Mouse (Mus musculus) erythroblast, embryonic 14.5 days (primary cell): Measurements from ENCODE around the gene Mindy4.

Experiments used
- GATA1 ChIP-seq: IDR thresholded peaks from 2 replicates; pipeline ENCODE4 v1.6.1; 2012; ENCODE audit warnings: low read length, inconsistent platforms, mixed read lengths
- TAL1 ChIP-seq: IDR thresholded peaks from 3 replicates; pipeline ENCODE4 v1.6.1; 2012; ENCODE audit warnings: low read length, inconsistent platforms, mixed read lengths

- TF ChIP-seq TAL1 (no peak), GATA1 (no peak)
These were observed 92.1 kb downstream of the Mindy4 start for GRCm38 (mm10) chr6:55295325-55295724.
